Mouse (Mus musculus): ENCODE measurements around the gene Vps37c. TPM values are rescaled to one million over a fixed set of nuclear protein-coding genes. Genes with fewer than 3 reads are reported as not detected.

Gene Vps37c
- polyA plus RNA-seq, 1 experiment from 2014 or later, result 33.1 TPM

DNA sequence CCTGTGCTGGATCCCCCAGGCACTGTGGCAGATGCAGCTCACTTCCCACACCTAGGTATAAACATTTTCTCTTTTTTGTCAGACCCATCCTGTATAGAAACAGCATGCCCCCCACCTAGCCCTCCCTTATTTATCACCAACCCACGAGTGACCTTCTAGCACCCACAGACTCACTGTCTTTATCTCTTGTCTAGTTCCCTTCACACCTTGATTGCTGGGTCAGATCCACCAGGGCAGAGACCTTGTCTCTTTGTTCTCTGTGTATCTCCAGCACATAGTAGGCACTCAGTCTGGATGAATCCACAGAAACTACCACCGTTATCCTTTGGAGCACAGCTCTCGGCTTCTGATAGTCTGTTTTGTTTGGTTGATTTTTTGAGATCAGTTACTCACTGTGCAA, 46.5 kb downstream of the Vps37c start:
- H3K4me3 ChIP-seq (replicated peaks), result no peak overlapping the region
- no peak overlapping the region for H3K4me2 ChIP-seq (replicated peaks)
- no peaks in the 10 kb centered on the region for H3K4me1 ChIP-seq (replicated peaks)
- H3K36me3 ChIP-seq, result no peaks in the 10 kb centered on the region
- no peak overlapping the region for H3K27ac ChIP-seq
- no peak for ATAC-seq
- WGBS, result 88% methylated on average over 3 of the region's 3 CpGs
- no peaks in the 10 kb centered on the region for H3K27me3 ChIP-seq
- no peak overlapping the region for H3K9ac ChIP-seq (replicated peaks)
- H3K9me3 ChIP-seq, result no peaks in the 10 kb centered on the region

DNA sequence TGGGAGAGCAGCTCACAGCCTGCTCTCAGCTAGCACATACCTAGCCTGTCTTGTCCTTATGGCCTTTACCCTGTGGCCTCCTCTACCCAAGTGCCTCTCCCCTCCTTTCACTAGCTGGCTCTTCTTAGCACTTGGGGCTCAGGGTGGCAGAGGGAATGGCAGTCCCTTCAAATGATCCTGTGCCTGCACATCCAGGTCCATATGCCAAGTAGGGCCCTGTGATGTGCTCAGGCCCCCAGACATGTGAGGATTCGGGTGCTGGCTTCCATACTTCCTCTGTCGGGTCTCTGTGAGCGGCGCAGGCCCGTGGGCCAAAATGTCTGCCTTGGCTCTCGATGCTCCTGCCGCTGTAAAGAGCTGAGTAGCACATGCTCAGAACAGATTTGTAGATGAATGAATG, 47.3 kb downstream of the Vps37c start:
- Histone ChIP-seq H3K9ac (replicated peaks) (no peak overlapping the region), H3K36me3 (no peaks in the 10 kb centered on the region), H3K4me2 (replicated peaks) (no peak overlapping the region), H3K27me3 (no peaks in the 10 kb centered on the region), H3K4me1 (replicated peaks) (no peaks in the 10 kb centered on the region), H3K27ac (no peak overlapping the region), H3K4me3 (replicated peaks) (no peak overlapping the region), H3K9me3 (no peaks in the 10 kb centered on the region)
- no peak for ATAC-seq
- WGBS, result 94% methylated on average over 7 of the region's 7 CpGs

DNA sequence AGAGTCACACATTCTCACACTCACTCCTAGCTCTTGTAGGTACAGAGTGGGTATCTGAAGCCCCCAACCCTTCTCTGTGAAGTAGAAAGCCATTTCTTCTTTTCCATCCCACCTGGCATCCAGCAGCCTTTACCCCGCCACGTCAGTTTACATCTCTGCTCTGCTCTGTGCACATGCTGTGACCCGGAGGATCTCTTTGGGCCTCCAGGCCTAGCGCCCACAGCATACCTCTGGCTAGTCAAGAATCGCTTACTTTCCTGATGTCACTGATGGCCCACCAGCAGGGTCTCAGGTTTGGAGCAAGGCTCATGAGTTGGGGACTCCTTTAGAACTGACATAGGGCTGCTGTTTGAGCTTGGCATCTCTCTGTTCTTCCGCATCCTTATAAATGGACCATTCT, 49.5 kb downstream of the Vps37c start:
- H3K9ac ChIP-seq (replicated peaks), result no peak overlapping the region
- no peak overlapping the region for H3K4me2 ChIP-seq (replicated peaks)
- 90% methylated on average over 6 of the region's 6 CpGs for WGBS
- H3K4me3 ChIP-seq (replicated peaks), result no peak overlapping the region
- H3K27ac ChIP-seq, result no peak overlapping the region
- no peaks in the 10 kb centered on the region for H3K36me3 ChIP-seq
- H3K4me1 ChIP-seq (replicated peaks), result no peaks in the 10 kb centered on the region
- H3K9me3 ChIP-seq, result no peaks in the 10 kb centered on the region
- no peak for ATAC-seq
- no peaks in the 10 kb centered on the region for H3K27me3 ChIP-seq

DNA sequence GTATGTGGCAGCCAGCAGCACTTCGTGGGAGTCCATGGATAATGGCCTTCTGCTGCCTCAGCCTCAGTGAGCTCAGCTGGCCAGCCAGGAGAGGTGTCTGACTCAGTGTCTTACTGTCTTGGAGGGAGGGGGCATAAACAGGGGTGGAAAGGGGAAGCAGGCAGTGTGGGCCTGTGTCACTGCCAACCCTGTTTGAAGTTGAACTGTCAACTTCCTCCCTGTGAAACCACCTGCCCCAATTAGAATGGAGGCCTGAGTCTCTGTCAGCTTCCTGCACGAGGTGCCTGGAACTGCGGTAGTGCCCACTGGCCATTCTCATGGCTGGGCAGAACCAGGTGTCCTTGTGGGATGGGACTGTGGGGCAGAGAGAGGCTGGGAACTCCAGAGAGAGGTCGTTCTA, 50.3 kb downstream of the Vps37c start, which contains the start of gene Cd5:
Gene Cd5, minus strand, starts transcription at position 192 of the 400 bp plus-strand sequence.
- Histone ChIP-seq H3K9me3 (no peaks in the 10 kb centered on the region), H3K27ac (no peak within 1 kb of the TSS), H3K27me3 (no peaks in the 10 kb centered on the region), H3K4me1 (replicated peaks) (no peaks in the 10 kb centered on the region), H3K9ac (replicated peaks) (no peak within 1 kb of the TSS), H3K36me3 (no peaks in the 10 kb centered on the region), H3K4me3 (replicated peaks) (no peak within 1 kb of the TSS), H3K4me2 (replicated peaks) (no peak within 1 kb of the TSS)
- 72% methylated on average over 4 of the region's 4 CpGs for WGBS
- ATAC-seq, result no peak

DNA sequence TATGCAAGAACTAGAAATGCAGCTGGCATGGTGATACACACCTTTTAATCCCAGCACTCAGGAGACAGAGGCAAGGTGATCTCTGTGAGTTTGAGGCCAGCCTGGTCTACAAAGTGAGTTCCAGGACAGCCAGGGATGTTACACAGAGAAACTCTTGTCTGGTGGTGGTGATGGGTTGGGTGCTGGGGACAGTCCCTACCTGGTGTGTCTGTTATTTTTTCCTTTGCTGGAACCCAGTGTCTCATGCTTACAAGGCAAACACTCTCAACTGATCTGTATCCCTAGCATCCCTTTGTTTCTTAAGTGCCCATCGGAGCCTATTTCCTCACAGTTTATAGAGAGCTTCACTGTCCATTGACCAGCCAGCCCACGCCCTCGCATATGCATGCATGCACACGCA, 51.4 kb downstream of the Vps37c start:
- WGBS, result 94% methylated on average over 4 of the region's 4 CpGs
- H3K4me1 ChIP-seq (replicated peaks), result no peaks in the 10 kb centered on the region
- no peak overlapping the region for H3K27ac ChIP-seq
- no peak overlapping the region for H3K4me2 ChIP-seq (replicated peaks)
- no peak overlapping the region for H3K4me3 ChIP-seq (replicated peaks)
- H3K9ac ChIP-seq (replicated peaks), result no peak overlapping the region
- H3K27me3 ChIP-seq, result no peaks in the 10 kb centered on the region
- ATAC-seq, result no peak
- no peaks in the 10 kb centered on the region for H3K9me3 ChIP-seq
- no peaks in the 10 kb centered on the region for H3K36me3 ChIP-seq

DNA sequence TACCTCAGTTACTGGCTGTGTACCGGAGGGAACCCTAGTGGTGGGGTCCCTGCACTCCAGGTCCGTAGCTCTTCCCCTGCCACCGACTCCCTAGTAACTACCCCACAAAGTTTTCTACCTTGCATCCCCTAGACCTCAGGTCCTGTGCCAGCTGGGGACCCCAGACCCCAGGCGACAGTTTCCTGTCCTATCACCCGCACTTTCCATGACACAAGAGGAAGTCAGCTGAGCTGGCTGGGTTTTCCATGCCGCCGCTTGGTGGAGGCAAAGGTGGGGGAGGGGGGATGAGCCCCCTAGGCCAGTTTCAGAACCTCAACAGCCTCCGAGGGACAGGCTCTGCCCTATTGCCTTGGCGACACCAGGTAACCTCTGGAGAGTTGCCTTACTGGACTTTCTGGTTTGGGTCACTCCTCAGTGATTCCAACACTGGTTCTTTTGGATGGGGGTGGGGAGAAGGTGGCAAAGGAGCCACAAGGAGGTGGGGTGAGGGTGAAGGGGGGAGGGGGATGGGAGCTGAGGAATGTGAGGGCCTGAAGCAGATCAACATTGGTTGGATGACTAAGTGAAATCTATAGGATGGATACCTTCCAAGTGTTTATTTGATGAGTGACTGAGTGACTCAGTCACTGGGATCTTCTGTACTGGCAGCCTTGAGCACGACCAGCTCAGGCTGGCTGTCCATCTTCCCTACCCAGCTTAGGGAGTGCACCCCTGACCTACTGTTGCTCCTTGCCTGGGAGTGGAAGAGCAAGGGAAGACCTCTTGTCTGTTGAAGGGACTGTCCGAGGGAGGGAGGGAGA, 52.3 kb downstream of the Vps37c start:
- H3K27ac ChIP-seq, result no peak overlapping the region
- H3K4me3 ChIP-seq (replicated peaks), result no peak overlapping the region
- H3K4me1 ChIP-seq (replicated peaks), result no peaks in the 10 kb centered on the region
- H3K27me3 ChIP-seq, result no peaks in the 10 kb centered on the region
- no peak for ATAC-seq
- WGBS, result 54% methylated on average over 11 of the region's 11 CpGs
- no peaks in the 10 kb centered on the region for H3K36me3 ChIP-seq
- no peak overlapping the region for H3K4me2 ChIP-seq (replicated peaks)
- no peaks in the 10 kb centered on the region for H3K9me3 ChIP-seq
- H3K9ac ChIP-seq (replicated peaks), result no peak overlapping the region

DNA sequence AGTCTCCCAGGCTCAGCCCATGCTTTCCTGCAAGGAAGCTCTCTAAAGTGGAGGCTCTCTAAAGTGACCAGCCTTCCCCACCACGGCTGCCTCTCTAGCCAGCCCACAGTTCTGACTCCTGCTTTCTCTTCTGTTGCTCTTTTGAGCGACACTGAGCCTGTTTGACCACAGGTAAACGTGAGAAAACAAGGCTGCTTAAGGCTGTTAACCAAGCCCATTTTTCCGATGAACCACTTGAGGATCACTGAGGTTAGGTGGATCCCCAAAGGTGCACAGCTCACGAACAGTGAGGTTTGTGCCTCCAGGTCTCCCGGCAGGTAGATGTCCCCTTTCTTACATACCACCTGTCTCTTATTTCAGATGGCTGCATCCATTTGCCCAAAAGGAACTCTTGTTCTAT, 53.6 kb downstream of the Vps37c start:
- 87% methylated on average over 6 of the region's 6 CpGs for WGBS
- no peaks in the 10 kb centered on the region for H3K36me3 ChIP-seq
- H3K9me3 ChIP-seq, result no peaks in the 10 kb centered on the region
- no peak overlapping the region for H3K4me3 ChIP-seq (replicated peaks)
- no peak for ATAC-seq
- no peak overlapping the region for H3K9ac ChIP-seq (replicated peaks)
- H3K27me3 ChIP-seq, result no peaks in the 10 kb centered on the region
- no peak overlapping the region for H3K4me2 ChIP-seq (replicated peaks)
- H3K4me1 ChIP-seq (replicated peaks), result no peaks in the 10 kb centered on the region
- no peak overlapping the region for H3K27ac ChIP-seq

DNA sequence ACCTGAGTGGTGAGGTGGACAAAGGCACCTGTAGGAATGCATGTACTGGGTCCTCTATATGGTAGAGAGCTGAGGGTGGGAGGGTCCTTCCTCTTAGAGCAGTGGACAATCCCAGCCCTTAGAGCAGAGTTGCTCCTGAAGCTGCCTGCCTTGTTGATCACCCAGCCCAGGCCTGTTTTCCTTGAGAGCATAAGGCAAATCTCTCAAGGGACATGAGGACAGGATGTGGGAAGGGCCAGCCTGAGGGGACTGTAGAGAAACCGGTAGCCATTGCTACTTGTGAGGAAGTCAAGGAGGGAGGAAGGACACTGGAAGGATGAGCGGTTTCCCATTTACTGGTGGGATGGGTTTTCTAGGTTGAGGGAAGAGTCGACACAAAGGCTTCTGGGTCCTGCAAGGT, 54.0 kb downstream of the Vps37c start:
- WGBS, result 81% methylated on average over 3 of the region's 3 CpGs

DNA sequence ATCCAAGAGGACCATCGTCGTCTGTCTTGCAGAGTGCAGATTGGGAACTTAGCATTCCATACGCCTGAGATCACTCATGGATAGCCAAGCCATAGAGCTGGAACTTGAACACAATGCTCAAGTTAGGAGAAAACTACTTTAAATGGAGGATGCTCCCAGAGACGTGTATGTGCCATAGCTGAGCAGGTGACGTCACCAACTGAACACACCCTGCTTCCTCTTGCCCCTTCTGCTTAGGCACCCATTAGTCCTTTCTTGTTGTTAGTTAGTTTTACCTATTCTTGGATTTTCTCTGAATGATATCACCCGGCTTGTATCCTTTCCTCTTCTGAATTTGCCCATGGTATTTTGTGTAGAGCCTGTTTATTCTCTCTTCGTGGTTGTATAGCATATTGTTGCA, 58.6 kb downstream of the Vps37c start:
- Histone ChIP-seq H3K27me3 (no peaks in the 10 kb centered on the region), H3K4me3 (replicated peaks) (no peak overlapping the region), H3K9ac (replicated peaks) (no peak overlapping the region), H3K4me1 (replicated peaks) (peaks cover 6% of the 10 kb centered on the region; the same call in 1 of the 2 replicates), H3K4me2 (replicated peaks) (no peak overlapping the region), H3K27ac (no peak overlapping the region), H3K9me3 (no peaks in the 10 kb centered on the region), H3K36me3 (no peaks in the 10 kb centered on the region)
- ATAC-seq, result no peak
- WGBS, result 89% methylated on average over 7 of the region's 7 CpGs

More for the DNA sequence above, 54.0 kb downstream of the Vps37c start:
- Histone ChIP-seq H3K27ac (no peak overlapping the region), H3K4me1 (replicated peaks) (no peaks in the 10 kb centered on the region), H3K36me3 (no peaks in the 10 kb centered on the region), H3K4me2 (replicated peaks) (no peak overlapping the region), H3K9me3 (no peaks in the 10 kb centered on the region), H3K27me3 (no peaks in the 10 kb centered on the region), H3K4me3 (replicated peaks) (no peak overlapping the region), H3K9ac (replicated peaks) (no peak overlapping the region)
- ATAC-seq, result no peak

DNA sequence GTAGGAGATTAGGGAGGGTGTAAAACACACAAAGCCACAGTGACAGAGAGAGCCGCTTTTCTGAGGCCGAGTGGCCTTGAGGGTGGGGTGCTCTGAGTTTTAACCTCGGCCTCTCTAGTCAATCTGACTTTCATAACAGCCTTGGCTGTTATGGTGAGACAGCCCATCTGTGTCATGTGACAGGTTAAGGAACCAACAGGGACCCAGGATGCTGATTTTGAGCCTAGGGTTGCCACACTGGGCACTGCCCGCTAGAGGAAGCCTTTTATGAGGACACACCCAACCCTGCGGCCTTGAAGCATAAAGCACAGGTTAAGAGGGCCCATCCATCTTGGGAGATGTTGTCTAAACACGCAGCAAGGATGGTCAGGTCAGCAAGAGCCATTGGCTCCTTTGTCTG, 59.2 kb downstream of the Vps37c start:
- Histone ChIP-seq H3K4me3 (replicated peaks) (no peak overlapping the region), H3K27me3 (no peaks in the 10 kb centered on the region), H3K9ac (replicated peaks) (no peak overlapping the region), H3K27ac (no peak overlapping the region), H3K4me2 (replicated peaks) (no peak overlapping the region), H3K9me3 (no peaks in the 10 kb centered on the region), H3K4me1 (replicated peaks) (peaks cover 6% of the 10 kb centered on the region; the same call in 1 of the 2 replicates), H3K36me3 (no peaks in the 10 kb centered on the region)
- WGBS, result 92% methylated on average over 6 of the region's 6 CpGs
- ATAC-seq, result no peak

DNA sequence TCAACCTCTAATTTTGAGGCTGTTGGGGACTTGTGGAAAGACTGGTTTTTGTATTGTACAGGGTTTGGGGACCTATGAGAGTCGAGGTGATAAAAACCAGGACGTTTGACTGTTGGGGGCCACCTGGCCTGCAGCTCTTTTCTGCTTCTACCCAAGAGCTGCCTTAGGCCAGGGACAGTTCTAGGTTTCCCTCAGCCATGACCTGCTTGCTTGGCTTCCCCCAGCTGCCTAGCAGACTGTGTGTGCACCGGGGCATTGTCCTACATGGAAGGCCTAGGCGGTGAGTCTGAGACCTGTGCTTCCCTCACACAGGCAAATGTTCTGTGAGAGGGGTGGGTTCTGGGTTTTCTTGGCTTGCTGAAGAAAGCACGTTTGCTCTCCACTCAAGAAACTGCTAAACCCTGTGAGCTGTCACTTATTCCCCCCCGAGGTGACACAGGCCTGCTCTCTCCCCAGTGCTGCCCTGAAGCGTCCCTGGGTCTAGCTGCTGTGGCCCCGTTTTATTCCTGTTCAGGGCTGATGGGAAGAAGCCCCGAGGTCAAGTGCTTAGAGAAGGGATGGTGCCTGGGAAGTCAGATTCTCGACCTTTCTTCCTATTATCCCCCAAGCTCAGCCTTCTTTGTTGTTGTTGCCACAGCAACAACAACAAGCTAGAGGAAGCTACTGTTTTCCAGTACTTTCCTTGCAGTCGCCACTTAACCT, 60.0 kb downstream of the Vps37c start:
- Histone ChIP-seq H3K9me3 (no peaks in the 10 kb centered on the region), H3K9ac (replicated peaks) (no peak overlapping the region), H3K27me3 (no peaks in the 10 kb centered on the region), H3K36me3 (no peaks in the 10 kb centered on the region), H3K4me3 (replicated peaks) (no peak overlapping the region), H3K4me1 (replicated peaks) (peaks cover 6% of the 10 kb centered on the region; the same call in 1 of the 2 replicates), H3K4me2 (replicated peaks) (no peak overlapping the region), H3K27ac (no peak overlapping the region)
- WGBS, result 49% methylated on average over 11 of the region's 11 CpGs
- no peak for ATAC-seq

DNA sequence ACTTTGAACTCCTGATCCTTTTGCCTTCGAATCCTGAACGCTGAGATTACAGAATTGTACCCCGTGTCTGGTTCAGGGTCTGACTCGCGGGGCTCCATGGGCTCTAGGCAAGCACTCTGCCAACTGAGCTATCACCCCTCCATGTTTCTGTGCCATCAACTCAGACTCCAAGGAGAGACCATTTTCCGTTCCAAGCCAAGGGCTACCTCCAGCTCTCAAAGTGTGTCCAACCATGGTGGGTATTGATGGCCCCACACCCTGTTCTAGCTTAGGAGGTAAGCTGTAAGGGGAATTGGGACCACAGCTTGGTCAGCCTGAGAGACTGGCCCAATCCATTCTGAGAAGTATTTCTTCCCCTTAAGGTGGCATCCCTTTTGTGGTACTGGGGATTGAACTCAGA, 60.8 kb downstream of the Vps37c start:
- ATAC-seq, result no peak
- Histone ChIP-seq H3K4me3 (replicated peaks) (no peak overlapping the region), H3K9ac (replicated peaks) (no peak overlapping the region), H3K9me3 (no peaks in the 10 kb centered on the region), H3K36me3 (no peaks in the 10 kb centered on the region), H3K4me1 (replicated peaks) (peaks cover 6% of the 10 kb centered on the region; the same call in 1 of the 2 replicates), H3K4me2 (replicated peaks) (no peak overlapping the region), H3K27ac (no peak overlapping the region), H3K27me3 (no peaks in the 10 kb centered on the region)
- 89% methylated on average over 6 of the region's 6 CpGs for WGBS
